Mouse (Mus musculus) cerebral cortex, adult 2 months (tissue): ENCODE measurements around the gene Abcc12.

Source experiments
- WGBS: fragments of 180-500 bp; shearing (Covaris S2); methylation state at CpG from one replicate; pipeline ENCODE4 v1.1.7; 2018; 5-methylcytosine and 5-hydroxymethylcytosine counted together

Abcc12 gene

DNA sequence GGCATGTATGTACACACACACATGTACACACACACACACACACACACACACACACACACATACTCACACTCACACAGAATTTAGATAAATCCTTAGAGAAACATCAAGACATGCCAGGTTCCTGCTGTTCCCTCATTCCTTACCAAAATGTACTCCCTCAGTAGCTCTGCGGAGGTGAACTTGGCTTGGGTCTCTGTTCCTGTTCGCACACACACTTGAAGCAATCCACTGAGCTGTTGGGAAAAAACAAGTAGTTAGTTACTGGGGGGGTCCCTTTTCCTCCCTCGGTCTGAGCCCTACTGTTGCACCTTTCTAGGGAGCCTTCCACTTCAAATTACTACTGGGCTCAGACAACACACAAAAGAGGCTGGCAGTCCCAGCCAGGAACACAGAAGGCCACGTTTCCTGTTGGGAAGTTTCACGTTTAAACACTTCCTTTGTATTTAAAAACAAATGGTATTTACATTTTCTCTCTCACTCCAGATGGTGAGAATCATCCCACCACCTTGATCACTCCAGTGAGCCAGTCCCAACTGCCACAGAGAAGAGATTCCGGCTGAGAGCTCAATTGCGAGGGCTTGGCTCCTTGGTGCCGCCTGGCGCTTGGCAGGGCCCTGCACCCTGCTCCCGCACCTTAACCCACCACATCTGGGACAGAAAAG, 68.2 kb downstream of the Abcc12 start:
- WGBS = 41% methylated on average over 10 of the region's 10 CpGs

DNA sequence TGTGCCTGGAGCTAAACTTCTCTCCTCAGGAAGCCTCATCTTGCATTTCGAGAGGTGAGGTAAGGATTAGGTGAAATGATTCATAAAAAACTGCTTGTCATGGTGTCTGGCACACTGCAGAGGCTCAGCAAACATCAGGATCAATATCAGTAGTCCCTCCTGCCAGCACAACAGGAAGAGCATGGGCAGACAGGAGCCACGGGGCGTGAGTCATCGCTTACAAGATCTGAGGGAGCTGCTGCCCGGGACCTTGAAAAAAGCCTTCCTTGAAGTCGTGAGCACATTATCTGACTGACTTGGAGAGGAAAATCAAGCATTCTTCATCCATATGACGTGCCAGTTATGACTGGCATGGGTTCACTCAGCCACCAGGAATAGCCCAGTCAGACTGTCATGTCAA, 79.1 kb downstream of the Abcc12 start:
- 61% methylated on average over 7 of the region's 7 CpGs for whole genome bisulfite sequencing

DNA sequence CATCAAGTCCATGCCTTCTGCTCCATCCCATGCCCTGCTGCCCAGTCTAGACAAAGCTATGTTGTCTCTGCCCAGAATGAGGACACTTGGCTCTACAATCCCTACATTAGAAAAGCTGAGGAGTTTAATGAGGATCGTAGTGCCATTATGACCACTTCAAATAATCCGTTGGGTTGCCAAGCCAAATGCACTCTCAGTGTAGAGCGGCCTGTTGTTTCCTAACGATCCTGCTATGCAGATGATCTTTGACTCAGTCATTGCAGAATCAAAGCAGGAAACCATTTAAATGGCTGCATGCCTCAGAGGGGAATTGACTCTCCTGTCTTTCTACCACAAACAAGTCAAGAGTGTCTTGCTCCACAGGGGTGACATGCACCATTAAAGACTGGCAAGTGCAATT, 85.4 kb downstream of the Abcc12 start:
- WGBS = 74% methylated on average over 4 of the region's 4 CpGs

DNA sequence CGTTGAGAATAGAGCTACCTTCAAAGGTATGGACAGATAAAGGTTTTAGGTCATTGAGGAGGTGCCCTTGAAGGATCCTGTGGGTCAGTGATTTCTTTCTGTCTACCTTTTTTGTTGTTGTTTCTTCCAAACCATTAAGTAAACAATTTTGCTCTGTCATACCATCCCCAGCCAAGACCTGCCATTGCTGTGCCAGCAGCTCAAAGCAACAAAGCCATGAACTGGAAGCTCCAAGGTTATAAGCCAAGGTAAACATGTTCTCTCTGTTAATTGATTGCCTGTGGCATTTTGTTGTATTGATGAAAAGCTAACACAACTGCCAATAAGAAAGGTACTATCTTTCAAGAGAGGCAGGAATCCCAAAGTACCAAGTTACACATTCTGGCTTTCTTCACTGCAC, 86.6 kb downstream of the Abcc12 start:
- 77% methylated on average over 1 of the region's 1 CpGs for WGBS

GRCm38 (mm10) chr8:86485411-86485810, 95.1 kb downstream of the Abcc12 start:
- 94% methylated on average over 6 of the region's 6 CpGs for WGBS

- WGBS = 86% methylated on average over 1 of the region's 1 CpGs
Measured at GRCm38 (mm10) chr8:86482116-86482515, 98.4 kb downstream of the Abcc12 start.

DNA sequence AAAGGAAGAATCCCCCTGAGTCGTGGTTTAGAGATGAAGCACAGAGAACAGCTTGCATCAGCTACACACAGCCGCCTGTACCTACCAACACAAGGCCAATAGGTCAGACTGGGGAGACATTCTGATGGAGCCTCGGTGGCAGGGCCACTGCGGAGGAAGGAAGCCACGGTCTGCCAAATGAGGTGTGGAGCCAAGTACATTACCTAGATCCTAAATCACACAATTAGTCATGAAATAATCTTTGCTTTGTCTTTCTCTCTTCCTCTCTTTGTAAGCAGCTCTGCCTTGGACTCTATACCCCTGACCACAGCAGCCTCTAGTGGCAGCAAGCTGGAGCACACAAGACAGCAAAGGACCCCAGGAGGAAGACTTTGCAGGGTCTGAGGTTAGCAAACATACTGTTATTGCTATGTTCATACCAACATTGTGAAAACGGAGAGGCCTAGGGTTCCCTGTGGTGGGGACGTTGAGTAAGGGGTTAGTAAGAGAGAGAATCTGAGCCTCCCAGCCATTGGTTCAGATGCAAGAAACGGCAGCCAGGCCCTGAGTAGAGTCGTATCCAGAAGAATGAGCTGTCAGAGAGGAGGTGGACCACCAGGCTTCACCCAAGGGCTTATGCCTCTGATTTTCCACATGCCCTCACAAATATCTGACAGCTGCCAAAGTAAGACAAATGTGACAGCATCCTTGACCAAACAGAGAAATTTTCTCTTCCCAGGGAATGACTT, 104.6 kb downstream of the Abcc12 start:
- 42% methylated on average over 9 of the region's 9 CpGs for WGBS

DNA sequence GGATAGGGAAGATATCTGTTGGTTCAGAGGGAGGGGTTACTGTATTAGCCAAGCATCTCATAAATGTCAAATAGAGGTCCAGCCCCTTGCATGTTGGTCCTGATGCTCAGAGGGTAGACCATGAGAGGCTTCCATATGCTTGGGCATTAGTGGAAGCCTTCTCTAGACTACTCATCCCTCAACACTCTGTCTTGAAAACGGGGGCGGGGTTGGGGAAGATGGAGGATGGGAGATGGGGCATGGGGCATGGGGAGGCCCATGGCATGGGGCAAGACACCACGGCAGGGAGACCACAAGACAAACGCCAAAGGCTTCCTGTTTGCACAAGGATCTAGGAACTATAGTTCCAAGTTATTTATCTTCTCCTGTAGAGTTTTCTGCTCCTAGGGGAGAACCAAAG, 106.0 kb downstream of the Abcc12 start:
- 90% methylated on average over 4 of the region's 4 CpGs for WGBS

- 45% methylated on average over 6 of the region's 6 CpGs for WGBS
Measured at GRCm38 (mm10) chr8:86473121-86473520, 107.4 kb downstream of the Abcc12 start.

DNA sequence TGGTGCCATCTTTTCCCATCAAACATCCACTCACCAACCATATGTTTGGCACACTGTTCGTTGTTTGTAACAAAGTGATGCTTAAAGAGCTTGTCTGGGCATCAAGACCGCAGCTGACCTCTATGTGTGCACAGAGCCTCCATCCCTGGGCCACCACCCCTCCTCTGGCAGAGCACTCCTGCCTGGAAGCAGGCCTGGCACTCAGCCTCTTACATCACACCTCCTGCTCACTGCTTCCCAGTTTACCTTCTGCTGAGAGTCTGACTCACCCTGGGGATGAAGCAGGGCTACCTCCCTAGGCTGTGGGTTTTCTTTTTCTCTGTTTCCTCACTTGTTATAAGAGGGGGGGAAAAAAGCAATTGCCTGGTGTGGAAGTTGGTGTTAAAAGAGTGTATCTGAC, 109.8 kb downstream of the Abcc12 start:
- WGBS = 68% methylated on average over 2 of the region's 2 CpGs

DNA sequence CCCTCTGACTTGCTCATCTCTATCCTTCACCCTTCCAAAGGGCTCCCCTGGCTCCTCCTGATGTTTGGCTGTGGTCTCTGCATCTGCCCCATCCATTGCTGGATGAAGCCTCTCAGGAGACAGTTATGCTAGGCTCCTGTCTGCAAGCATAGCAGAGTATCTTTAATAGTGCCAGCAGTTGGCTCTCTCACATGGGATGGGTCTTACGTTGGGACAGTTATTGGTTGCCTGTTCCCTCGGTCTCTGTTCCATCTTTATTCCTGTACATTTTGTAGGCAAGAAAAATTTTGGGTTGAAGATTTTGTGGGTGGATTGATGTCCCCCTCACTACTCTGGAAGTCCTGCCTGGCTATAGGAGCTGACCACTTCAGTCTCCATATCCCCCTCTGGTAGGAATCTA, 117.3 kb downstream of the Abcc12 start:
- WGBS = 93% methylated on average over 2 of the region's 2 CpGs

DNA sequence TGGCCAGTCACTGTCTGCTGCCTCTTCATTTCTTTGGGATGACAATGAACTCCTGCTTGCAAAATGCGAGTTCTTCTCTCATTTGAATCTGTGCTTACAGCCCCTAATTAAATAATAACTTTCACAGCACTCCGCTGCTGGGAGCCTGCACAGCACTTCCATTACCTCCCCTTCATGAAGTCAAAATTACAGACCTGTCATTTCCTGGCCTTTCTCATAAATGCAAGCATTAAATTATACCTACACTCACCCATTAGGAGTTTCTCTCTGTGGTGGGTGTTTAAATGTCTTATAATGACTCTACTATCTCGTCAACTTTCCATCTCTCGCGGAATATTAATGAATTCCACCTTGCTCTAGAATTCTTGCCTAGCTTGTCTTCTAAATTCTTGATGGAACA, 120.1 kb downstream of the Abcc12 start:
- 87% methylated on average over 5 of the region's 5 CpGs for WGBS

GRCm38 (mm10) chr8:86453697-86454480, 126.6 kb downstream of the Abcc12 start:
- WGBS = 91% methylated on average over 11 of the region's 11 CpGs

- WGBS = 94% methylated on average over 4 of the region's 4 CpGs
Measured at GRCm38 (mm10) chr8:86449870-86450515, 130.5 kb downstream of the Abcc12 start.

DNA sequence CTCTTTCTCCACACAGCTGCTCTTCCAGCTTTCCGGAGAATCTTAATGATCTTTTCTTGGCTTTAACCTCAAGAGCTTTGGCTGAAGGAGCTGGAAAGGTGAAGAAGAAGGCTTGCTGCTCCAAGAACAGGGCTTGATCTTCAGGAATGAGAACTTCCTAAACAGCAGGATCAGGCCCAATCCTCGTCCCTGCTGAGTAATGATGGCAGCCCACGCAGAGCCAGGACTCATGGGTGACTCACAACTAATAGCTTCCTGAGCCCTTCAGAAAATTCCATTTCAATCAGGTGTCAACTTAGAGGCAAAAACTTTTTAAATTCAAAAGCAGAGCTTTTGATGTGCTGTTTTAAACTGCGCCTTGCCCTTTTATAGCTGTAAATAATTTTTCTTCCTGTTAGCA, 135.0 kb downstream of the Abcc12 start:
- WGBS = 69% methylated on average over 4 of the region's 4 CpGs

DNA sequence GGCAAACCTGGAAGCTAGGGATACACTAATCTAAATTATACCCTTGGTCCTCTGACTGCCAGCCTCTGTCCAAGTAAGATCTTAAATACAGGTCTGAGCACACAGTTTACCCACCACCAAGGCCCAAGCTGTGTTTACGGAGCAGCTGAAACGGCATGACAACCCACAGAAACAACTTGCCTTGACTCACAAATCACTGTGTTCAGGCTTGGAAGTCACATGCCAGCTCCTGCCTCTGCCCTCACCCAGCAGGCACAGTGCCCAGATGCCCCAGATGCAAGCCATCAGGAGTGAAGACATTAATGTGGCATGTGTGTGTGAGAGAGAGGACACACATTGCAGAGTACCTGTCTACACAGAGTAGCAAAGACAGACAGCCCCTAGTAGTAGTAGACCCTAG, 136.7 kb downstream of the Abcc12 start:
- WGBS = 47% methylated on average over 2 of the region's 2 CpGs

DNA sequence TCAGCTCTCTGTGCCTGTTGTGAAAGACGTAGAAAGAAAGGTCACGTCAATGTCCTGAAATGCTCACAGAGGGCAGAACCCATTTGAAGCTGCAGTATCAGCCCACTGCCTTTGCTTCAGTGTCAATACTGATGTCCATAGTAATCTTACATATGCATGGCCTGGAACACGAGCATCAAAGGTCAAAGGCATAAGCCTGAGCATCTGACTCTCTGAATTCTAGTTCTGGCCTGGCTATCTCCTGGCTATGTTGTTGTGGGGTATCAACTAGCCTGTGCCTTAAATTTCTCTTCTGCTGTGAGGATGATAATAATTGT, 141.5 kb downstream of the Abcc12 start:
- 37% methylated on average over 3 of the region's 3 CpGs for WGBS

- WGBS = 48% methylated on average over 5 of the region's 5 CpGs
Measured at GRCm38 (mm10) chr8:86438133-86438982, 142.1 kb downstream of the Abcc12 start.

DNA sequence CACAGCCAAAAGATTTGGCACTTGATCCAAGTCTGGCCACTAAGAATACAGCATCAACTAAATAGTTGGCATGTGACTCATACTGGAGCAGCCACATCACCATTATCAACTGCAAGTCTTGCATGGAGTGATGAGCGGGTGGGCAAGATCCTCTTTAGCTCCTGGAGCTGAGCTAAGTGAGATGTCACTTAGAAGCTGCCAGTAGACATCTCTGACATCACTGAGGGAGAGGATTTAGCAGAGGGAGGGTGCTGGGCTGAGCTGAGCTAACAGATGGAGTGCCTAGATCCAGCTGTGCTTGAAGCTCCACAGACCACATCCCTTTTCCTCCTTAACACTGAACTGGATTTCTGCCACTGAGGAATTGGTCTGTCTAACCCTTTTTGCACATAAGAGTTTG, 143.1 kb downstream of the Abcc12 start:
- 50% methylated on average over 1 of the region's 1 CpGs for WGBS
